Mouse (Mus musculus): ENCODE data around the gene Ptar1. TPM values are rescaled to one million over a fixed set of nuclear protein-coding genes. Genes with fewer than 3 reads are reported as not detected.

The Ptar1 gene
- polyA plus RNA-seq, 1 experiment from 2014 or later = 4.5 TPM

GRCm38 (mm10) chr19:23746506-23746905, 59.3 kb downstream of the Ptar1 start:
- no peak overlapping the region for H3K27ac ChIP-seq
- H3K36me3 ChIP-seq (ENCODE audit: insufficient read depth, low read length) = no peaks in the 10 kb centered on the region
- ATAC-seq (replicated peaks; ENCODE audit: low FRiP score, low read depth) (no peak), DNase-seq (ENCODE audit: low spot score) (no peak)
- H3K4me1 ChIP-seq (replicated peaks; ENCODE audit: insufficient read depth, low read length) = no peaks in the 10 kb centered on the region
- no peak overlapping the region for H3K4me3 ChIP-seq (replicated peaks; ENCODE audit: low read depth, low read length)
- WGBS = 69% methylated on average over 3 of the region's 3 CpGs
- H3K9ac ChIP-seq (ENCODE audit: low read depth, low read length) = no peak overlapping the region
- no peaks in the 10 kb centered on the region for H3K9me3 ChIP-seq (replicated peaks; ENCODE audit: low read length)
- TF ChIP-seq CTCF (IDR thresholded peaks at IDR 0.05; ENCODE audit: low read depth) = no peak
- no peaks in the 10 kb centered on the region for H3K27me3 ChIP-seq (ENCODE audit: insufficient read depth, low read length)
- no peak overlapping the region for H3K4me2 ChIP-seq (ENCODE audit: low read length)

DNA sequence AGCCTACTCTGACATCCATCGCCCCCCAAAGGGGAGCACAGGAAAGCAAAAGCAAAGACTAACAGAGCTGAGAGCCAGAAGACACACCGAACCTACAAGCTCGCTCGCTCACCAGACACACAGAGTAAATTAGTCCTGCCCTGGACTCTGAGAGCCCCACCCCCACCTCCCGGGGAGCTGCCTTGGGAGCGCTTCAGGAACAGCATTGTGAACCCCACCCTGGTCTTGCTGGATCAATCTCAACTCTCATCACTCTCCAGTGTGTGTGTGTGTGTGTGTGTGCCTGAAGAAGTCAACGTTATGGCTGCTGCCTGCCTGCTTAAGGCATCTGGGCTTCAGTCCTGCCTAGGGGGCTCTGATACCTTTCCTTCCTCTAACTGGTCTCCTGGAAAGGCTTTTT, 69.8 kb downstream of the Ptar1 start:
- TF ChIP-seq CTCF (IDR thresholded peaks at IDR 0.05; ENCODE audit: low read depth) = no peak
- H3K4me3 ChIP-seq (replicated peaks; ENCODE audit: low read depth, low read length) = no peak overlapping the region
- DNase-seq (ENCODE audit: low spot score) (no peak), ATAC-seq (replicated peaks; ENCODE audit: low FRiP score, low read depth) (no peak)
- H3K36me3 ChIP-seq (ENCODE audit: insufficient read depth, low read length) = no peaks in the 10 kb centered on the region
- H3K4me2 ChIP-seq (ENCODE audit: low read length) = no peak overlapping the region
- H3K27ac ChIP-seq = no peak overlapping the region
- H3K4me1 ChIP-seq (replicated peaks; ENCODE audit: insufficient read depth, low read length) = no peaks in the 10 kb centered on the region
- no peaks in the 10 kb centered on the region for H3K9me3 ChIP-seq (replicated peaks; ENCODE audit: low read length)
- 14% methylated on average over 7 of the region's 7 CpGs for whole genome bisulfite sequencing
- no peaks in the 10 kb centered on the region for H3K27me3 ChIP-seq (ENCODE audit: insufficient read depth, low read length)
- no peak overlapping the region for H3K9ac ChIP-seq (ENCODE audit: low read depth, low read length)

GRCm38 (mm10) chr19:23757961-23758553, 70.8 kb downstream of the Ptar1 start:
- DNase-seq (ENCODE audit: low spot score) = peak; percentile 93
- H3K4me3 ChIP-seq (replicated peaks; ENCODE audit: low read depth, low read length) = peak overlapping the region; percentile 76
- ATAC-seq (replicated peaks; ENCODE audit: low FRiP score, low read depth) = peak; percentile 78
- H3K9me3 ChIP-seq (replicated peaks; ENCODE audit: low read length) = no peaks in the 10 kb centered on the region
- H3K27ac ChIP-seq = peak overlapping the region; percentile 80
- H3K4me1 ChIP-seq (replicated peaks; ENCODE audit: insufficient read depth, low read length) = no peaks in the 10 kb centered on the region
- peak; percentile 100 for TF ChIP-seq CTCF (IDR thresholded peaks at IDR 0.05; ENCODE audit: low read depth)
- peak overlapping the region; percentile 72 for H3K9ac ChIP-seq (ENCODE audit: low read depth, low read length)
- no peaks in the 10 kb centered on the region for H3K27me3 ChIP-seq (ENCODE audit: insufficient read depth, low read length)
- H3K4me2 ChIP-seq (ENCODE audit: low read length) = peak overlapping the region; percentile 91
- under 1% methylated on average over 40 of the region's 40 CpGs for WGBS
- H3K36me3 ChIP-seq (ENCODE audit: insufficient read depth, low read length) = no peaks in the 10 kb centered on the region

DNA sequence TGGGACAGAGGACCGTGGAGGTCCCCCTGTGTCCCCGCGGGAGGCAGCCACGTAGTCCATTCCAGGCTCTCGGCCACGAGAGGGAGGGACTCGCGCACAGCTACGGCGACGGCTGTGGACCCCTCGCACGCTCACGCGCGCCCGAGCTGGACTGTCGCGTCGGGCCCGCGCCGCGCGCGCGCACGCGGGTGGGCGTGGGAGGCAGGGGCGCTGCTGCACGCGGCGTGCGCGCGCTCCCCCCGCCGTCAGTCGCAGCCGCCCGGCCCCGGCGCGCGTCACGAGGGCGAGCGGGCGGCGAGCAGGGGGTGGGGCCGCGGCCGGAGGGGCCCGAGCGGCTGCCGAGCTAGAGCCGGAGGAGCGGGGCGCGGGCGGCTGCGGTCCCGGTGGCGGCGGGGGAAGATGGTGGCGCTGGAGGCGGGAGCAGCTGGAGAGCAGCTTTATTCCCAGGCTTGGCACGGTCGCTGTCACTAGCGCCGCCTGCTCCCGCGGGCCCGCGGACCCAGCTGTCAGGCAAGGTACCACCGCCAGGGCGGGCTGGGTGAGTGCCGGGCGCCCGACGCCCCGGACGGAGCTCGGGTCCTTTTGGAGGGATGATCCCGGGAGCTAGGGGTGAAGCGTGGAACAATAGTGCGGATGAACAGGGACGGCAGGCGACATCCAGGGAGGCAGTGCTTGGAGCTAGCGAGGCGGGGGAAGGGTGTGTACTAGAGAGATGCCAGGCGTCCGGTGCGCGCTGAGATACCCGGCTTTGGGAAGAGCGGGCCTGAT, 71.5 kb downstream of the Ptar1 start, which contains the start of gene Apba1:
Gene Apba1, plus strand, starts transcription at position 334 of the 768 bp plus-strand sequence.
- H3K4me3 ChIP-seq (replicated peaks; ENCODE audit: low read depth, low read length) = peak within 1 kb of the TSS; percentile 76
- TF ChIP-seq CTCF (IDR thresholded peaks at IDR 0.05; ENCODE audit: low read depth) = peak; percentile 38; the same call in 1 of the 2 replicates
- H3K27ac ChIP-seq = peak within 1 kb of the TSS; percentile 80
- H3K4me2 ChIP-seq (ENCODE audit: low read length) = peak within 1 kb of the TSS; percentile 91
- H3K9me3 ChIP-seq (replicated peaks; ENCODE audit: low read length) = no peaks in the 10 kb centered on the region
- WGBS = 1% methylated on average over 90 of the region's 98 CpGs
- H3K27me3 ChIP-seq (ENCODE audit: insufficient read depth, low read length) = no peaks in the 10 kb centered on the region
- no peaks in the 10 kb centered on the region for H3K36me3 ChIP-seq (ENCODE audit: insufficient read depth, low read length)
- H3K9ac ChIP-seq (ENCODE audit: low read depth, low read length) = peak within 1 kb of the TSS; percentile 72
- peak; percentile 74 for DNase-seq (ENCODE audit: low spot score)
- peak; percentile 82 for ATAC-seq (replicated peaks; ENCODE audit: low FRiP score, low read depth)
- no peaks in the 10 kb centered on the region for H3K4me1 ChIP-seq (replicated peaks; ENCODE audit: insufficient read depth, low read length)

GRCm38 (mm10) chr19:23759322-23759945, 72.2 kb downstream of the Ptar1 start:
- no peak for TF ChIP-seq CTCF (IDR thresholded peaks at IDR 0.05; ENCODE audit: low read depth)
- no peaks in the 10 kb centered on the region for H3K36me3 ChIP-seq (ENCODE audit: insufficient read depth, low read length)
- peak overlapping the region; percentile 80; the same call in 1 of the 2 replicates for H3K27ac ChIP-seq
- H3K4me1 ChIP-seq (replicated peaks; ENCODE audit: insufficient read depth, low read length) = no peaks in the 10 kb centered on the region
- peak overlapping the region; percentile 72; the same call in 1 of the 2 replicates for H3K9ac ChIP-seq (ENCODE audit: low read depth, low read length)
- DNase-seq (ENCODE audit: low spot score) (no peak), ATAC-seq (replicated peaks; ENCODE audit: low FRiP score, low read depth) (no peak; the same call in 1 of the 2 replicates)
- peak overlapping the region; percentile 76 for H3K4me3 ChIP-seq (replicated peaks; ENCODE audit: low read depth, low read length)
- H3K9me3 ChIP-seq (replicated peaks; ENCODE audit: low read length) = no peaks in the 10 kb centered on the region
- H3K4me2 ChIP-seq (ENCODE audit: low read length) = peak overlapping the region; percentile 91
- no peaks in the 10 kb centered on the region for H3K27me3 ChIP-seq (ENCODE audit: insufficient read depth, low read length)
- WGBS = 2% methylated on average over 17 of the region's 17 CpGs

DNA sequence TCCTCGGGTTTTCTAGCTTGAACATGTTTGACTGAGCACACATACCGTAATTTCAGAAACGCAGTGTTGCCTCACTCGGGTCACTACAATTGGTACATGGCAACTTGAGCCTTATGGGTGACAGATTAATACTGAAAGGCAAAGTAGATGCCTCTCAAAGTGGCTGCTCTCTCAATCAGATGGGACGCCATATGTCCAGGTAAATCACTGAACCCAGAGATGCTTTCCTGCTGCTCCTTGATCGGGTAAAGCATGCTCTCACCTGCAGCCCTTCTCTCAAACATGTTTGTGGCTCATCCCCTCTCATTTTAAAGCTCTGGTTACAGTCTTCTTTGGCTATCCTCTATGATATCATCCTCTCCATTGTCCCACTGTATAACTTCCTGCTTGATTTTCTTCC, 76.1 kb downstream of the Ptar1 start:
- no peak overlapping the region for H3K4me2 ChIP-seq (ENCODE audit: low read length)

More for the DNA sequence above, 76.1 kb downstream of the Ptar1 start:
- Histone ChIP-seq H3K9me3 (replicated peaks; ENCODE audit: low read length) (no peaks in the 10 kb centered on the region), H3K36me3 (ENCODE audit: insufficient read depth, low read length) (no peaks in the 10 kb centered on the region), H3K4me3 (replicated peaks; ENCODE audit: low read depth, low read length) (no peak overlapping the region), H3K27me3 (ENCODE audit: insufficient read depth, low read length) (no peaks in the 10 kb centered on the region), H3K4me1 (replicated peaks; ENCODE audit: insufficient read depth, low read length) (no peaks in the 10 kb centered on the region), H3K27ac (no peak overlapping the region), H3K9ac (ENCODE audit: low read depth, low read length) (no peak overlapping the region)
- no peak for DNase-seq (ENCODE audit: low spot score)
- TF ChIP-seq CTCF (IDR thresholded peaks at IDR 0.05; ENCODE audit: low read depth) = no peak
- no peak for ATAC-seq (replicated peaks; ENCODE audit: low FRiP score, low read depth)
- WGBS = 87% methylated on average over 6 of the region's 6 CpGs

Data from kidney, postnatal 0 days (tissue).